Mouse (Mus musculus): ENCODE results near the gene Dgkb. TPM values are rescaled to one million over a fixed set of nuclear protein-coding genes. Genes with fewer than 3 reads are reported as not detected.

The Dgkb gene
- total and polyA plus RNA-seq, 3 experiments = not detected

GRCm38 (mm10) chr12:37978498-37979187 is 161.1 kb downstream of the Dgkb start:
- H3K27me3 ChIP-seq (replicated peaks) = no peaks in the 10 kb centered on the region
- H3K4me2 ChIP-seq (ENCODE audit: insufficient read depth, low read depth, poor library complexity, severe bottlenecking) = no peak overlapping the region
- H3K9ac ChIP-seq (ENCODE audit: insufficient read depth, low read depth) = no peak overlapping the region
- H3K79me2 ChIP-seq (replicated peaks; ENCODE audit: control insufficient read depth, extremely low read depth, insufficient read depth, poor library complexity, severe bottlenecking) = no peaks in the 10 kb centered on the region
- H3K9me3 ChIP-seq (replicated peaks; ENCODE audit: low read length) = no peaks in the 10 kb centered on the region
- dilution Hi-C loops (cut with MboI; ENCODE audit: extremely low pct_ligation_motif_present, extremely low pct_unique_long_range_greater_than_20kb, low sequenced_read_pairs) (no loop called here), in situ Hi-C loops (cut with MboI; ENCODE audit: low pct_ligation_motif_present, low pct_unique_long_range_greater_than_20kb, low sequenced_read_pairs) (no loop called here)
- H3K27ac ChIP-seq (ENCODE audit: insufficient read depth, low read depth) = no peak overlapping the region
- no peaks in the 10 kb centered on the region for H3K36me3 ChIP-seq (replicated peaks in 1 of 2; ENCODE audit: control insufficient read depth in 1 of 2, insufficient read depth in 1 of 2, low read length in 1 of 2)
- DNase-seq (ENCODE audit: extremely low read depth) = no peak
- no peak overlapping the region for H3K4me3 ChIP-seq (replicated peaks in 1 of 3; ENCODE audit: low read depth in 2 of 3, low read length in 2 of 3, poor library complexity in 1 of 3)
- no peaks in the 10 kb centered on the region for H3K4me1 ChIP-seq (ENCODE audit: control insufficient read depth in 1 of 2, insufficient read depth in 2 of 2)
- TF ChIP-seq EP300 (IDR thresholded peaks at IDR 0.05; ENCODE audit: low read length) (no peak), SMC3 (IDR thresholded peaks at IDR 0.05; ENCODE audit: low read depth, low read length) (no peak)

DNA sequence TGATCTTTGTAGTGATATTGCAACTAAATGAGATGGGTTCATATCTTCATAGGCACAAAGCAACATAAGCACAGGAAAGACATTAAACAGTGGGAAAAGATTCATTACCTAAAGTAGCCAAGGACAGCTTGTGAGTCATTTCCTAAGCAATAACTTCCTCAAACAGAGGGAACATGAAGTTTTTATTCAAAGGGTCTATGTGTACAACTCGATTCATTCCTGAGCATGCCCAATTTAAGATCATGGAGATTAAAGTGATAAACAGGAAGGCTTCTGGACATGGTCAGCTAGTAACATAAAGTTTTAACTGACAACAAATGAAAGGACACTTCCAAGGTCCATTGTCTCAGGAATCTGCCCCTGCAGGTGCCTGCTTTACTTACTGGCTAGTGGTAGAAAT is 167.8 kb downstream of the Dgkb start:
- H3K79me2 ChIP-seq (replicated peaks; ENCODE audit: control insufficient read depth, extremely low read depth, insufficient read depth, poor library complexity, severe bottlenecking) = no peaks in the 10 kb centered on the region
- in situ Hi-C loops (cut with MboI; ENCODE audit: low pct_ligation_motif_present, low pct_unique_long_range_greater_than_20kb, low sequenced_read_pairs) = no loop called here

GRCm38 (mm10) chr12:37988066-37988591 is 170.6 kb downstream of the Dgkb start:
- H3K4me3 ChIP-seq (replicated peaks in 1 of 3; ENCODE audit: low read depth in 2 of 3, low read length in 2 of 3, poor library complexity in 1 of 3) = no peak overlapping the region
- no peaks in the 10 kb centered on the region for H3K36me3 ChIP-seq (replicated peaks in 1 of 2; ENCODE audit: control insufficient read depth in 1 of 2, insufficient read depth in 1 of 2, low read length in 1 of 2)
- DNase-seq (ENCODE audit: extremely low read depth) = no peak
- H3K27me3 ChIP-seq (replicated peaks) = no peaks in the 10 kb centered on the region
- TF ChIP-seq POLR2A (IDR thresholded peaks at IDR 0.05; ENCODE audit: low read depth, low read length) = no peak
- TF ChIP-seq NELFE (IDR thresholded peaks at IDR 0.05; ENCODE audit: low read depth, low read length) = no peak
- TF ChIP-seq ZNF384 (IDR thresholded peaks at IDR 0.05; ENCODE audit: low read depth, low read length) = no peak
- H3K27ac ChIP-seq (ENCODE audit: insufficient read depth, low read depth) = no peak overlapping the region
- no peak overlapping the region for H3K9ac ChIP-seq (ENCODE audit: insufficient read depth, low read depth)
- in situ Hi-C loops (cut with MboI; ENCODE audit: low pct_ligation_motif_present, low pct_unique_long_range_greater_than_20kb, low sequenced_read_pairs) = no loop called here
- no peaks in the 10 kb centered on the region for H3K79me2 ChIP-seq (replicated peaks; ENCODE audit: control insufficient read depth, extremely low read depth, insufficient read depth, poor library complexity, severe bottlenecking)
- no peak overlapping the region for H3K4me2 ChIP-seq (ENCODE audit: insufficient read depth, low read depth, poor library complexity, severe bottlenecking)
- dilution Hi-C loops (cut with MboI; ENCODE audit: extremely low pct_ligation_motif_present, extremely low pct_unique_long_range_greater_than_20kb, low sequenced_read_pairs) = no loop called here
- H3K9me3 ChIP-seq (replicated peaks; ENCODE audit: low read length) = no peaks in the 10 kb centered on the region
- no peaks in the 10 kb centered on the region for H3K4me1 ChIP-seq (ENCODE audit: control insufficient read depth in 1 of 2, insufficient read depth in 2 of 2)

More for the DNA sequence above, 167.8 kb downstream of the Dgkb start:
- Histone ChIP-seq H3K9me3 (replicated peaks; ENCODE audit: low read length) (no peaks in the 10 kb centered on the region), H3K36me3 (replicated peaks in 1 of 2; ENCODE audit: control insufficient read depth in 1 of 2, insufficient read depth in 1 of 2, low read length in 1 of 2) (no peaks in the 10 kb centered on the region), H3K4me1 (ENCODE audit: control insufficient read depth in 1 of 2, insufficient read depth in 2 of 2) (no peaks in the 10 kb centered on the region), H3K4me2 (ENCODE audit: insufficient read depth, low read depth, poor library complexity, severe bottlenecking) (no peak overlapping the region), H3K4me3 (replicated peaks in 1 of 3; ENCODE audit: low read depth in 2 of 3, low read length in 2 of 3, poor library complexity in 1 of 3) (no peak overlapping the region), H3K9ac (ENCODE audit: insufficient read depth, low read depth) (no peak overlapping the region), H3K27me3 (replicated peaks) (no peaks in the 10 kb centered on the region), H3K27ac (ENCODE audit: insufficient read depth, low read depth) (no peak overlapping the region)
- TF ChIP-seq IRF4 (IDR thresholded peaks at IDR 0.05; ENCODE audit: low read depth, low read length) (no peak), MYC (IDR thresholded peaks at IDR 0.05; ENCODE audit: low read depth, low read length) (no peak), POLR2A (IDR thresholded peaks at IDR 0.05; ENCODE audit: low read depth, low read length) (no peak), CHD1 (IDR thresholded peaks at IDR 0.05; ENCODE audit: low read depth, low read length) (no peak), GABPA (IDR thresholded peaks at IDR 0.05; ENCODE audit: insufficient replicate concordance, low read depth, low read length) (no peak), SMC3 (IDR thresholded peaks at IDR 0.05; ENCODE audit: low read depth, low read length) (no peak), ZKSCAN1 (IDR thresholded peaks at IDR 0.05; ENCODE audit: borderline replicate concordance, low read depth, low read length) (no peak), JUN (IDR thresholded peaks at IDR 0.05; ENCODE audit: insufficient read depth, low read depth, low read length) (no peak), ZNF384 (IDR thresholded peaks at IDR 0.05; ENCODE audit: low read depth, low read length) (no peak), HCFC1 (IDR thresholded peaks at IDR 0.05; ENCODE audit: low read depth, low read length) (no peak), UBTF (IDR thresholded peaks at IDR 0.05; ENCODE audit: low read depth, low read length) (no peak), RCOR1 (conservative IDR thresholded peaks at IDR 0.05; ENCODE audit: low read depth, low read length) (no peak), ETS1 (conservative IDR thresholded peaks at IDR 0.05; ENCODE audit: low read depth, low read length) (no peak), POLR2AphosphoS2 (IDR thresholded peaks at IDR 0.05; ENCODE audit: low read depth, low read length) (no peak), CHD2 (IDR thresholded peaks at IDR 0.05; ENCODE audit: low read length) (no peak), NRF1 (IDR thresholded peaks at IDR 0.05; ENCODE audit: low read depth, low read length) (no peak), BHLHE40 (IDR thresholded peaks at IDR 0.05; ENCODE audit: low read depth, low read length) (no peak), MAX (IDR thresholded peaks at IDR 0.05; ENCODE audit: low read length) (no peak), JUND (conservative IDR thresholded peaks at IDR 0.05; ENCODE audit: low read depth, low read length) (no peak)
- dilution Hi-C loops (cut with MboI; ENCODE audit: extremely low pct_ligation_motif_present, extremely low pct_unique_long_range_greater_than_20kb, low sequenced_read_pairs) = no loop called here
- no peak for DNase-seq (ENCODE audit: extremely low read depth)
